Mouse (Mus musculus) mature B cell (primary cell): ENCODE results near the gene Hemgn.

Experiments used
- in situ Hi-C: fragments of 300-500 bp; cut with MboI; formaldehyde crosslinking; loops from 2 replicates; pipeline ENCODE4 v1.14.3; 2019

The Hemgn gene

DNA sequence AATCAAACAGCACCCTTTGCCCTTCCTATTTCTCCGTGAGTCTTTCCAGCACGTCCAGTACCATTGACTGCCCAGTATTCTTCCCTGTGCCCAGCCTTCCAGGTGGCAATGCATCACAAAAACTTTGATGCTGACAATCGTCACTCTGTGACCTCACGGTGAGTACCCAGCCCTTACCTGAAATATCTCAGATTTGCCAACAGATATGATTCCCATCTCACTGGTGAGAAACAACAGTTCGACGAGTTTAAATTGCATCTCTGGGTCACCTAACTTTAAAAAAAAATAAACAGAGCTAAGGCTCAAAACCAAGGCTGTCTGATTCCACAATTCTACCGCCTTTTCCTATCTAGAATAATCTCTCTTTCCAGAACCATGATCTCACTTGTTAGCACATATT, at the start of gene Hemgn:
Gene Hemgn, minus strand, starts transcription at position 101 of the 400 bp plus-strand sequence.
- in situ Hi-C loops = no loop called here

- in situ Hi-C loops = no loop called here
These were observed 45.1 kb upstream of the Hemgn start for GRCm38 (mm10) chr4:46458411-46458810.

DNA sequence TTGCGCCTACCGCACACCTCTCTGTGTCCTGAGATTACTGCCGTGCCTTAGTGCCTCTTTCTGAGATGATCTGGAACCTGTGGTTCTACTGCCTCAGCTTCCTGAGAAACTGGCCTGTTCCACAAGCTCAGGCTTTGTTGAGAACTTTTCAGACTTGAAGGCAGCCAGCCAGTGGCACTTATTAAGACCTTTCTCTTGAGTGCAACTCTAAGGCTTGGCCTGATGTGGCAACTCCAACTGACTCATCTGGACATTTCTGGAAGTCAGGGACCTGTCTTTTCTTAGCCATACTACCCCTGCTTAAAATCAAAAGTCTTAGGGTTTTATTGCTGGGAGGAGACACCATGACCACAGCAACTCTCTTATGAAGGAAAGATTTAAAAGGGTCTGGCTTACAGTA, 43.9 kb upstream of the Hemgn start:
- in situ Hi-C loops = no loop called here

- in situ Hi-C loops = no loop called here
These were observed 43.5 kb upstream of the Hemgn start for GRCm38 (mm10) chr4:46456762-46457161.

- in situ Hi-C loops = no loop called here
These were observed 41.0 kb upstream of the Hemgn start for GRCm38 (mm10) chr4:46454097-46454864.

GRCm38 (mm10) chr4:46452855-46453719, 39.8 kb upstream of the Hemgn start:
- in situ Hi-C loops = no loop called here

GRCm38 (mm10) chr4:46452481-46452850, 39.2 kb upstream of the Hemgn start:
- in situ Hi-C loops = no loop called here

GRCm38 (mm10) chr4:46451758-46452480, 38.6 kb upstream of the Hemgn start:
- in situ Hi-C loops = no loop called here

- in situ Hi-C loops = no loop called here
These were observed 38.0 kb upstream of the Hemgn start for GRCm38 (mm10) chr4:46451240-46451757.

- in situ Hi-C loops = no loop called here
These were observed 37.3 kb upstream of the Hemgn start, which contains the start of gene Anp32b for GRCm38 (mm10) chr4:46450519-46451131. Gene Anp32b, plus strand, starts transcription at chr4:46450902.

DNA sequence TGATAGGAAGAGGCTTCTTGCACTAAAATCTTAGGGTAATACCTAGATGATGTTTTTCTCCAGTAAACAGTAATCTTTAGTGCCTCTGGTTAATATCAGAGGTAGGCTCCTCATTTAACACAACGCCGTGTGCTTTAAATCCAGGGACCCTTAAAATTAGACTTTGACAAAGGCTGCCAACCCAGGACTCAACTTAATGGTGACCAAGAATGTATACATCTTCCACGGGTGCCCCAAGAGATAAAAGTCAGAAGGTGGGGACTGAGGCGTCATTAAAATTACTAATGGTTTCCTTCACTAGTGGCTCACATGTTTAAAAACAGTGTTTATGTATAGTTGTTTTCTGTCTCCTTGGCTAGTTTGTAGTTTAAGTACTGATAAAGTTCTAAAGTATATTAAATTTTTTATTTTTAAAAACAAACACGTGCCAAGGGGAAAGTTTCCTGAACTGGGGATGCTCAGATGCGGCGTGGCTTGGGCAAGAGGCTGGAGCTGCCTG, 36.8 kb upstream of the Hemgn start:
- in situ Hi-C loops = no loop called here

DNA sequence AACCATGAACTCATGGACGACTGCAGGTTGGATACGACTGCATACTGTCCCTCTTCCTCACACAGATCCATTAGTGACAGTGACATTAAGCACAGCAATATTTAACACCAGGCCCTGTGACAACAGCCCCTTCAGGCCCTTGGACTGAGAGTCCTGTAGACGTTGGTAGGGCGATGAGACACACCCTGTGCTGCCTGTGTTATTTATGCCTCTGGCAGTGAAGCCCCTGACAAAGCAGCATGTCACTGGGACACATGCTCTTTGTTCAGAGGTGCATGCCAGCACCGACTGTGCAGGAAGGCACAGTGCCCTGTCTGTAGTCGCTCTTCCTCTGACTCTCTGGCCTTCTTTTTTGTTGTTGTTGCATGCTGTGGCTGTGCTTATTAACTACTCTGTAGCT, 35.6 kb upstream of the Hemgn start:
- in situ Hi-C loops = loop anchor here (5.0 kb wide), 1 partner anchor 47 kb away; no protein-coding TSS in a partner anchor

GRCm38 (mm10) chr4:46447461-46447860, 34.2 kb upstream of the Hemgn start:
- in situ Hi-C loops = loop anchor here (5.0 kb wide), 1 partner anchor 45 kb away; no protein-coding TSS in a partner anchor

DNA sequence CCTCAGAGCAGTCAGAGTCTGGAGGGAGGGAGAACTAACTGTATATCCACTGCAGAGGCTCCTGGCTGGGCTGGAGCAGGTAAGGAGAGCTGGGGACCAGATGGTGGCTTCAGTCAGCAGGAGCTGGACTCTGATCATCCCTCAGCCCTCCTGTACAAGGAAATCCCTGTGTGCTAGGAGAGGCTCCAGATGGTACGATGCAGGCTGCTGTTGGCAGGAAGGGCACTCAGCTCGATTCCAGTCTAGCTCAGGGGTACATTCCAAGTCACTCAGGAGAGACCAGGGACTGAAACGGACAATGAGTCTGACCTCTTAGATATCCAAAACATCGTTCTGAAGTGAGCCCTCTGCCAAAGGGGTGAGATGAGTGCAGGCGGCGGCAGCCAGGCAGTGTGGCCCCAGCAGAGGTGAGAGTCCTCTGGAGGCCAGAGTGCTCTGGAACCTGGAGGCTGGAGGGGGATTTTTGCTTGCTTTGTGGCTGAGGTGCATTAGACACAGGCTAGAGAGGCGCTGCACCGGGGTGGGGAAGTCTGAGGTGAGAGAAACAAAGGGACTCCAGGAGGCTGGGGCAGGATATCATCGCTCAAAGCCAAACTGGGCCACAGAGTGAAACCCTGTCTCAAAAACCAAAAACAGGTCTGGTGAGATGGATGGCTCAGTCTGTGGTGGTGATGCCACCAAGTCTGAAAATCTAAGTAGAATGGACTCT, 32.1 kb upstream of the Hemgn start:
- in situ Hi-C loops = loop anchor here (5.0 kb wide), 1 partner anchor 43 kb away; no protein-coding TSS in a partner anchor

DNA sequence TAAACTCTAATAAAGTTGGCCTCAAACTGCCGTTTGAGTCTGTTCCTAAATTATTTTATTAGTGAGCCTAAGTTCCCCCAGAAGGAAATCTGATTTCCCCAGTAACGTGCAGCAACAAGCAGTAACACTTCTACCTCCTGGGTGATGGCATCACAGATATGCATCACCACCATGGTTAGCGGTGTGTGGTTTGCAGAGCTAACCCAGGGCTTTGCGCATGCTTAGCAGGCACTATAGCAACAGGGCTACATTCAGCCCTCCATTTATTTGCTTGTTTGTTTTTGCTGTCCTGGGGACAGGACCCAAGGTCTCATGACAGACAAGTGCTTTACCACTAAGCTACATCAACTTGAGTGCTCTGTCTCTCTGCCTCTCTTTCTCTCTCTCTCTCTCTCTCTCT, 29.2 kb upstream of the Hemgn start:
- in situ Hi-C loops = no loop called here

- in situ Hi-C loops = no loop called here
These were observed 19.2 kb upstream of the Hemgn start for GRCm38 (mm10) chr4:46432339-46433036.

DNA sequence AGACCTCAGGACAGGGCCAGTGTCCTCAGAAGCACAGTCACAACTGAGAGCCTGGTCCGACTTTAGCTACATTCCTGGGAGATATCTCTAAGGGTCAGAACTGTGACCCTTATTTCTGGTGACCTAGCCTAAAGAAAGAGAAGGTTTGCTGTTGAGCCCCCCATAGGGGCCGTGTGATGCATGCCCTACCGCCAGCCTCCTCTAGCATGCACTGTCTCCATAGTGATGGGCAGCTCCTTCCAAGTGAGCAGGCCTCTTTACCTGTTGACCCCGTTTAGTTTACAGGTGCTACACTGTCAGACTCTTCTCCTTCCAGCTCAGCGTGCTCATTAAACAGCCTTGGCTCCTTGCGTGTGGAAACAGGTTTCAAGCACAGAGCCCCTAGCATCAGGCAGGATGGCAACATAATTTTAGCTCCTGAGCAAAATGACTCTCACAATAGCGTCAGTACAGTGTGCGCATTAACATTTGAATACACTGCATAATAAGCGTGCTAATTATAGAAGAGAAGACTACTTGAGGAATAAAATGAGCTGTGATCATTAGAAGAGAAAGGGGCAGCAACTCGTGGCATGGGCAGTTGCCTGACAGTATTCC, 15.7 kb upstream of the Hemgn start:
- in situ Hi-C loops = no loop called here

DNA sequence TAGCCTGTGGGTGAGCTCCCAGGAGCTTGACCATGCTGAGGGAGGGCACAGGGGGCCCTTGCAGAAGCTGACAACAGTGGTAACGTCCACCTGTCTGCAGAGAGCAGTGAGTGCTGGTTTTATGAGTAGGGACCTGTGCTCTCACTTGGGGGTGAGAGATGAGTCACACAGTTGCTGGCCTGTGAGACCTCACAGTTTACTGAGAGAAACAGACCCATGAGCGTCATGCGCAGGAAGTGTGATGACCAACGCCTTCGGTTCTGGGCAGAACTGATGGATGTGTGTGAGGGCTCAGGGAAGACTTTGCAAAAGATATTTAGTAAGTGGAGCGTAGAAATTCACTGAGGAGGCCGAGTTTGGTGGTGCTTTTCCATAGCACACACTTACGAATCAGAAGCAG, 9.3 kb upstream of the Hemgn start:
- in situ Hi-C loops = no loop called here

- in situ Hi-C loops = no loop called here
These were observed 5.5 kb upstream of the Hemgn start for GRCm38 (mm10) chr4:46418851-46419250.

GRCm38 (mm10) chr4:46417491-46417890, 4.2 kb upstream of the Hemgn start:
- in situ Hi-C loops = no loop called here
